Mouse (Mus musculus): Measurements from ENCODE around the gene Lbx1.
A peak's percentile ranks its signal among the peaks of the same experiment; 100 is the strongest.

Lbx1 gene

GRCm38 (mm10) chr19:45209776-45210422, 25.7 kb downstream of the Lbx1 start:
- DNase-seq: no peak

- no peak for DNase-seq
Observed at GRCm38 (mm10) chr19:45209191-45209590, 26.4 kb downstream of the Lbx1 start.

GRCm38 (mm10) chr19:45208438-45209060, 27.1 kb downstream of the Lbx1 start:
- peak; percentile 53 for DNase-seq

- no peak for DNase-seq
Observed at GRCm38 (mm10) chr19:45207662-45208437, 27.8 kb downstream of the Lbx1 start.

- DNase-seq: no peak
Observed at GRCm38 (mm10) chr19:45207153-45207552, 28.5 kb downstream of the Lbx1 start.

- DNase-seq: no peak
Observed at GRCm38 (mm10) chr19:45205311-45206105, 30.1 kb downstream of the Lbx1 start.

GRCm38 (mm10) chr19:45196967-45197366, 38.6 kb downstream of the Lbx1 start:
- DNase-seq: no peak

- DNase-seq: no peak
Observed at GRCm38 (mm10) chr19:45194651-45195050, 41.0 kb downstream of the Lbx1 start.
